Mouse (Mus musculus): ENCODE results near the gene Tex11. TPM values are rescaled to one million over a fixed set of nuclear protein-coding genes. Genes with fewer than 3 reads are reported as not detected.
"Not testable (repeated sequence)": the region's sequence is repeated elsewhere in the genome, so short reads cannot be mapped to it uniquely, and the experiment has no call there.

Tex11 gene
- under 1 TPM in 1 of 2 experiments, not detected in 1; 0.13 TPM for total RNA-seq (2021)
- long read RNA-seq, experiment 1, result 0 reads
- long read RNA-seq, experiment 2, result 0 reads

DNA sequence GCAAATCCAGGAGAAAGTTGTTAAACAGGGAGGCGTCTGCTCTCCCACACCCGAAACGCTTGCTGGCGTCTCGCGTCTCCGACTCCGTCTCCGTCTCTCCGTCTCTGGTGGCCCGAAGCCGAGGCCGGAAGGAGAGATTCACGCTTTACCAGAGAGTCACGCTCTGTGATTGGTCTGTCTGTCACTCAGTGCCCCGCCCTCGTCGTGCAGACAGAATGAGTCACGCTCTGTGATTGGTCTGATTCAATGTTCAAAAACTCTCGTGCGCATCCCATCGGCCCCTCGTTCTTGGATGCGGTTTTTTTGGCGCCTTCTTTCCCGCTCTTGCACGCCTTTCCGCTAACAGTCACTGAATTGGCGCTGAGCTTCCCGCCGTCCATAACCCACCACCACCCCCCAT is at the start of gene Tex11:
Gene Tex11, minus strand, starts transcription at position 127 of the 400 bp plus-strand sequence.
- DNase-seq (ENCODE audit: low spot score in 2 of 2), result no peak
- intact Hi-C loops (cut with DNase I), result no loop called here

GRCm38 (mm10) chrX:101085920-101086319 is 26.5 kb upstream of the Tex11 start, which contains the start of gene Slc7a3:
Gene Slc7a3, minus strand, starts transcription at chrX:101086020.
- no peak for DNase-seq (ENCODE audit: low spot score in 2 of 2)
- intact Hi-C loops (cut with DNase I), result no loop called here

- intact Hi-C loops (cut with DNase I); DNase-seq (ENCODE audit: low spot score in 2 of 2): not testable (repeated sequence)
Measured at GRCm38 (mm10) chrX:101085211-101085610, 25.7 kb upstream of the Tex11 start.

DNA sequence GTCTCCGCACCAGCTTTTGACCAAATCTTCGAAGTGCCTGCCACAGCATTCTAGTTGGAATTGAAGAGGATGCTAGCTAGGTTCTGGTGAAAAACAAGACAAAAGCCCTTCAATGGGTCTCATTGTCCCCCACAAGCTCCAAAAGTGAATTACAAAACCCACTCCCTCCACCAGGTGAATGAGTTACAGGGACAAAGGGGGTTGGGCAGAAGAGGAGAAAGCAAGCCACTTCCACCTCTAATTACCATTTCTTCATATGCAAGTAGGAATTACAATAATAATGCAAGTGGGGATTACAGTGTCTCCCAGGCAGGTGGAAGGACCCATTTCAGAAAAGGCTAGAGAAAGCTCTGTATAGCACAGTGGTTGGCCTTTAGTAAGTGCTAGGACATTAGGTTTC is 24.7 kb upstream of the Tex11 start:
- no peak for DNase-seq (ENCODE audit: low spot score in 2 of 2)
- intact Hi-C loops (cut with DNase I), result no loop called here

- intact Hi-C loops (cut with DNase I), result no loop called here
- DNase-seq (ENCODE audit: low spot score in 2 of 2), result no peak
Measured at GRCm38 (mm10) chrX:101065245-101065644, 5.8 kb upstream of the Tex11 start.

DNA sequence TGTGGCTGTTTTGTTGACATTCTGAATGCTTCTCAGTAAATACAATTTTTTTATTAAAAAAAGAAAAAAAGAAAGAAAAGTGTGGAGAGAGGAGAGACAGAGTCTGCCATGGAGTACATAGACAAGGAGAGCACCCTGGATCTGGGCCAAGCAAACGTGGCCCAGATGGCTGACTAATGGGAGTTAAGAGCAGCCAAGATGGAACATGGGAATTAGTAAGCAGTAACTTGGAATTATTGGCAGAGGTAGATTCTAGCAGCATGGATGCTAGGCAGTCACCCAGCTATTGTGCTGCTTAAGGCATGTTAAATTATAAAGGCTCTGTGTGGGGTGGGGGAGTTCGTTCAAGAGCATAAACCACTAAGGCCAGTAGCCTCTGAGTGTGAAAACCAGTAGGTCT is 4.0 kb upstream of the Tex11 start:
- DNase-seq (ENCODE audit: low spot score in 2 of 2), result no peak
- intact Hi-C loops (cut with DNase I), result no loop called here

DNA sequence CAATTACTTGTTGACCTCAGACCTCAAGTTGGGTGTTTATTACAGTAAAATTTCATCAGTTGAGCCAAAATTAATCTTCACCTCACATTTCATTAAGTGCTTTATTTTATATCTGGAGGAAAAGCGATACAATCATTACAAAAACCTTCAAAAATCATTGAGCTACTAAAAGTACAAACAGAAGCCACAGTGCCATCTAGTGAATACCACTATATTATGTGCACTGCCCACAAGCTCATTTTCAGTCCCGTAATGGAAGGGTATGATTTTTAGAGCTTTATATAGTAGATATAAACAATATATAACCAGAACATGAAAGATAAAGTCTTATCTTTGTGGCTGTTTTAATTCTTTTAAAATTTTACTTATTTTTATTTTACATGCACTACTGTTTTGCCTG is 115.8 kb downstream of the Tex11 start:
- intact Hi-C loops (cut with DNase I), result loop anchor here (10.0 kb wide), 1 partner anchor 169 kb away; no protein-coding TSS in a partner anchor
- peak; percentile 3 to 18 for DNase-seq (ENCODE audit: low spot score in 2 of 2)

- DNase-seq (ENCODE audit: low spot score in 2 of 2), result no peak
- intact Hi-C loops (cut with DNase I), result no loop called here
Measured at GRCm38 (mm10) chrX:100839211-100839610, 220.3 kb downstream of the Tex11 start.

GRCm38 (mm10) chrX:100832806-100833205 is 226.7 kb downstream of the Tex11 start:
- no peak for DNase-seq (ENCODE audit: low spot score in 2 of 2)
- intact Hi-C loops (cut with DNase I), result no loop called here

GRCm38 (mm10) chrX:100825557-100825956 is 233.9 kb downstream of the Tex11 start:
- intact Hi-C loops (cut with DNase I), result no loop called here
- DNase-seq (ENCODE audit: low spot score in 2 of 2), result no peak

GRCm38 (mm10) chrX:100821149-100821548 is 238.3 kb downstream of the Tex11 start:
- intact Hi-C loops (cut with DNase I), result no loop called here

DNA sequence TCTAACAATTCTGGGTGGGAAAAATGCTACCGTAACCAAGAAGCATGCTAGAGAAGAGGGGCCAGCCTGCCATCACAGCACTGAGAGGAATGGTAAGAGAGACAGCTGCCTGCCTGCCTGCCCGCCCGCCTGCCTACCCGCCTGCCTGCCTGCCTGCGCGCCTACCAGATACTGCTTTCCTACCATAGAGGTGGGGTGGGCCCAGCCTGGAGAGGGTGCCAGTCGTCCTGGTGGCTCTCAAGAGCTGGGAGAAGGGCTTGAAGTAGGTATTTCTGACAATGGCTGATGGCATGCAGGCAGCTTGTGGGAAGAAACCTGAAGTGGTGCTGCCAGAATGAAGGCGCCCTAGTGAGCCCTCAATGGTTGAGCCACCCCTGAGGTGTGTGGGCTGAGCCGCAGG is 240.8 kb downstream of the Tex11 start:
- DNase-seq (ENCODE audit: low spot score in 2 of 2), result no peak
- intact Hi-C loops (cut with DNase I), result no loop called here

More at GRCm38 (mm10) chrX:100821149-100821548, 238.3 kb downstream of the Tex11 start:
- no peak for DNase-seq (ENCODE audit: low spot score in 2 of 2)

DNA sequence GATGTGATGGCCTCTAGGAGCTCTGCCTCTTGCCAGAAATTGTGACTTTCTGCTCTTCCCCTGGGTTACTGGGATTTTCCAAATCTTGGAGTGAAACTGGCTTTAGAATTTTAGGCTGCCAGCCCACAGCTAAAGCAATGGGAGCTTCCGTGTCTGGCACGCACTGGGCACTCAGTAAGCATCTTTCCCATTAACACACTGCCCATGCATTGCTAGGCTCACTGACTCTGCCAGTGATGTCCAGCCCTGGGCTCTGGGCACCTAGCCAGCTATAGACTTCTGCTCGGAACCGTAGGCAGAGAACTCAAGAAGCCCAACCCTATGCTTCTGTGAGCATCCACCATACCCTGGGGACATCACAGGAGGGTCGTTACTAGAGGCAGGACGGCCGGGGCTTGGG is 243.7 kb downstream of the Tex11 start:
- intact Hi-C loops (cut with DNase I), result no loop called here
- no peak for DNase-seq (ENCODE audit: low spot score in 2 of 2)

DNA sequence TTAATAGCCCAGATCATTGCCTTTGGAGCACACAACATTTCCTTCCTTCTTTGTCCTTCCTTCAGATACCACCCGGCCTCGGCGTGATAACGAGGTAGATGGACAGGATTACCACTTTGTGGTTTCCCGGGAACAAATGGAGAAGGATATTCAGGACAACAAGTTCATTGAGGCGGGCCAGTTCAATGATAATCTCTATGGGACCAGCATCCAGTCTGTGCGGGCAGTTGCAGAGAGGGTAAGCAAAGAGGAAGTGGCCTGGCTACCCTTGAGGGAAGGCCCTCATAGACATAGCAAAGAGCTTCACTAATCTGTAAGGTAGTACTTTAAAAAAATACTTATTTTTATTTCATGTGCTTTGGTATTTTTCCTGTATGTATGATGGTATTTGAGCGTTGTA is 245.3 kb downstream of the Tex11 start:
- intact Hi-C loops (cut with DNase I), result no loop called here
- DNase-seq (ENCODE audit: low spot score in 2 of 2), result no peak

- intact Hi-C loops (cut with DNase I), result no loop called here
- no peak for DNase-seq (ENCODE audit: low spot score in 2 of 2)
Measured at GRCm38 (mm10) chrX:100811129-100811528, 248.3 kb downstream of the Tex11 start.

- intact Hi-C loops (cut with DNase I), result no loop called here
- DNase-seq (ENCODE audit: low spot score in 2 of 2), result no peak
Measured at GRCm38 (mm10) chrX:100802034-100802433, 257.4 kb downstream of the Tex11 start.

- no peak for DNase-seq (ENCODE audit: low spot score in 2 of 2)
- intact Hi-C loops (cut with DNase I), result no loop called here
Measured at GRCm38 (mm10) chrX:100800643-100801042, 258.8 kb downstream of the Tex11 start.

- peak; percentile 36 to 61 for DNase-seq (ENCODE audit: low spot score in 2 of 2)
- intact Hi-C loops (cut with DNase I), result no loop called here
Measured at GRCm38 (mm10) chrX:100797851-100798527, 261.5 kb downstream of the Tex11 start.

- intact Hi-C loops (cut with DNase I), result no loop called here
- no peak for DNase-seq (ENCODE audit: low spot score in 2 of 2)
Measured at GRCm38 (mm10) chrX:100797370-100797769, 262.1 kb downstream of the Tex11 start.

GRCm38 (mm10) chrX:100796741-100797090 is 262.8 kb downstream of the Tex11 start:
- no peak for DNase-seq (ENCODE audit: low spot score in 2 of 2)
- intact Hi-C loops (cut with DNase I), result no loop called here

- DNase-seq (ENCODE audit: low spot score in 2 of 2), result no peak
- intact Hi-C loops (cut with DNase I), result no loop called here
Measured at GRCm38 (mm10) chrX:100796041-100796740, 263.3 kb downstream of the Tex11 start.

Data from left cerebral cortex, postnatal 14 days (tissue).